Mouse (Mus musculus) thymus, adult 2 months (tissue): ENCODE data around the gene Arpc3.

Experiments
- CTCF ChIP-seq: fragments of 200-500 bp; IDR thresholded peaks from 2 replicates; pipeline ENCODE4 v1.5.1; 2012; ENCODE audit warnings: mild to moderate bottlenecking, control low read depth, low read length, moderate library complexity, borderline replicate concordance; ENCODE audit not compliant: control insufficient read depth, poor library complexity, insufficient read depth; ENCODE audit errors: extremely low read depth
- POLR2A ChIP-seq: fragments of 200-500 bp; IDR thresholded peaks from 2 replicates; pipeline ENCODE4 v1.6.1; 2012; ENCODE audit warnings: mild to moderate bottlenecking, low read length, control low read depth, moderate library complexity; ENCODE audit not compliant: control insufficient read depth, poor library complexity, insufficient read depth; ENCODE audit errors: extremely low read depth

- no peak for TF ChIP-seq CTCF
- no peak for TF ChIP-seq POLR2A
Measured at GRCm38 (mm10) chr5:122390671-122391070, 1.0 kb upstream of the Arpc3 start.
